Mouse (Mus musculus): ENCODE data around the gene Zfp184. TPM values are rescaled to one million over a fixed set of nuclear protein-coding genes. Genes with fewer than 3 reads are reported as not detected.
A peak's percentile ranks its signal among the peaks of the same experiment; 100 is the strongest.

The Zfp184 gene
- total and polyA plus RNA-seq, 3 experiments, result 0.42 to 1.0 TPM; not detected in 1

DNA sequence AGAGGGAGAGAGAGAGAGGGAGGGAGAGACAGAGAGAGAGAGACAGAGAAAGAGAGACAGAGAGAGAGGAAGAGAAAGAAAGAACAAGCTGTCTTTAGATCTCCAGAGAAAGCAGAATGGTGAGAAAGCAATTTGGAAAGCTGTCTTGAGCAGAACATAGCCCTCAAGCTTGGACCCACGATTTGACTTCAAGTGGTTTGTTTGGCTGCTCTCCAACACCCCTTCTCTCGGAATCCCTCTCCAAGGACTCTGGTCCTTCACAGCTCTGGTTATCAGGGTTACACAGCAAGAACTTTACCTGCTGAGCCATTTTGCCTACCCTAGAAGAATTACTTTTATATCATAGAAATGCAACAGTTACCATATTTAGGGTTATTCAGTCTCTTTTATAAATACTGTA, 24.9 kb downstream of the Zfp184 start:
- no peaks in the 10 kb centered on the region; the same call in 1 of the 2 replicates for H3K79me2 ChIP-seq (ENCODE audit: control insufficient read depth, insufficient read depth, low read length, poor library complexity)
- TF ChIP-seq JUND (IDR thresholded peaks at IDR 0.05; ENCODE audit: low read depth, low read length), result no peak
- no peak for TF ChIP-seq CTCF (IDR thresholded peaks at IDR 0.05 in 2 of 3, conservative IDR thresholded peaks at IDR 0.05 in 1 of 3; ENCODE audit: control insufficient read depth in 1 of 3, insufficient read depth in 1 of 3, low read depth in 2 of 3, low read length in 3 of 3, poor library complexity in 1 of 3, severe bottlenecking in 1 of 3)
- TF ChIP-seq POLR2A (IDR thresholded peaks at IDR 0.05; ENCODE audit: control insufficient read depth in 1 of 2, insufficient read depth in 1 of 2, low read depth in 1 of 2, low read length in 2 of 2, poor library complexity in 1 of 2), result no peak
- no peak for DNase-seq (ENCODE audit: low read depth, low spot score)
- H3K4me1 ChIP-seq (ENCODE audit: control insufficient read depth in 1 of 2, insufficient read depth in 2 of 2, low read length in 2 of 2), result no peaks in the 10 kb centered on the region
- no peak overlapping the region for H3K9ac ChIP-seq (ENCODE audit: control insufficient read depth, low read depth, low read length, poor library complexity, severe bottlenecking)
- no peaks in the 10 kb centered on the region for H3K36me3 ChIP-seq (ENCODE audit: control insufficient read depth in 1 of 2, insufficient read depth in 2 of 2, low read length in 2 of 2)
- peaks cover 0 to 1% of the 10 kb centered on the region in 2 experiments; a peak in 1 of 4 replicates for H3K27me3 ChIP-seq (ENCODE audit: control insufficient read depth in 1 of 2, insufficient read depth in 2 of 2, low read length in 2 of 2)
- H3K4me3 ChIP-seq (ENCODE audit: control insufficient read depth in 1 of 2, insufficient read depth in 1 of 2, low read depth in 2 of 2, low read length in 2 of 2), result no peak overlapping the region
- H3K9me3 ChIP-seq (replicated peaks; ENCODE audit: insufficient read depth, low read length), result no peaks in the 10 kb centered on the region
- no peak overlapping the region for H3K27ac ChIP-seq (ENCODE audit: control insufficient read depth, low read depth, low read length)

DNA sequence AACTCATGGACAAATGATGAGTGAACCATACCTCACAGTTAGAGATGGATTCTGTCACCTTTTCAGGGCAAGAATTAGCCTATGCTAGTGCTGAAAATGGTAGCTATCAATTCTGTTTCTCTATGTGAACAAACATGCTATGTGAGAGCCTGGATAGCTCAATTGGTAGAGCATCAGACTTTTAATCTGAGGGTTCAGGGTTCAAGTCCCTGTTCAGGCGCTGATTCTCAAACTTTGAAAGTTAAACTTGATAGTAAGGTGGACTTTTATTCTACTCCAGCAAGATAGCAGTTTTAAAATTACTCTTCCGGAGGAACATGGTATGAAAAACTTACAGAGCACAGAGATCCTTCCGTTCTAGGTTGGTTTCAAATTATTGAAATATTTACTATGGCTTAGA, 26.7 kb downstream of the Zfp184 start:
- H3K27me3 ChIP-seq (ENCODE audit: control insufficient read depth in 1 of 2, insufficient read depth in 2 of 2, low read length in 2 of 2), result 0 out of 4 replicates have a peak, but pooled peaks cover 0 to 1% of the 10 kb centered on the region in 2 experiments
- no peak for TF ChIP-seq CHD2 (IDR thresholded peaks at IDR 0.05; ENCODE audit: low read length)
- TF ChIP-seq TBP (IDR thresholded peaks at IDR 0.05; ENCODE audit: low read depth, low read length), result peak; percentile 99
- peak; percentile 62; the same call in 1 of the 2 replicates for TF ChIP-seq MAFK (IDR thresholded peaks at IDR 0.05; ENCODE audit: borderline replicate concordance, low read depth, low read length)
- DNase-seq (ENCODE audit: low read depth, low spot score), result peak; percentile 78

DNA sequence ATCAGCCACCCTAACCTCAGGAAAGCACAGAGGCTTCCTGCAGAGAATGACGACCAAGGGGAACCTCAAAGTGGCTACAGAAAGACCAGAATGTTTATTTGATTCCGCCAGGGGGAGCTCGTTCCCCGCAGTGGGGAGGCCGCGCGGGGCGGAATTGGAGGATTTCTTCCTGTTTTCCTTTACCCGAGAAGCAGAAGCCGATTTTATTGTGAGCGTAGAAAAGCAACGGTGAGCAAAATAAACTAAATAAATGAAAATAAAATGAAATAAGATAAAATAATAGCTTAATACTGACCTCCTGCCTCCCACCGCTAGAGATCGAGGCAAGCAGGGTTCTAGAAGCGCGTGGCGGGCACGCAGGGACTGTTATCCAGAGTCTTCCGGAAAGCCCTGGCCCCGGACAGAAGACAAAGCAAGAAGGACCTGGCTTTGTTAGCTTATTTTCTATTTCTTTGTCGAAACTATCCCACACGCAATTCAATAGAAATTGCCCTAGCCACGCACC, 29.4 kb downstream of the Zfp184 start:
- Histone ChIP-seq H3K36me3 (ENCODE audit: control insufficient read depth in 1 of 2, insufficient read depth in 2 of 2, low read length in 2 of 2) (no peaks in the 10 kb centered on the region), H3K79me2 (ENCODE audit: control insufficient read depth, insufficient read depth, low read length, poor library complexity) (no peaks in the 10 kb centered on the region; the same call in 1 of the 2 replicates), H3K4me1 (ENCODE audit: control insufficient read depth in 1 of 2, insufficient read depth in 2 of 2, low read length in 2 of 2) (no peaks in the 10 kb centered on the region), H3K9ac (ENCODE audit: control insufficient read depth, low read depth, low read length, poor library complexity, severe bottlenecking) (peak overlapping the region; percentile 98), H3K27ac (ENCODE audit: control insufficient read depth, low read depth, low read length) (peak overlapping the region; percentile 89), H3K4me3 (ENCODE audit: control insufficient read depth in 1 of 2, insufficient read depth in 1 of 2, low read depth in 2 of 2, low read length in 2 of 2) (peak overlapping the region; percentile 62 to 100), H3K9me3 (replicated peaks; ENCODE audit: insufficient read depth, low read length) (no peaks in the 10 kb centered on the region), H3K27me3 (ENCODE audit: control insufficient read depth in 1 of 2, insufficient read depth in 2 of 2, low read length in 2 of 2) (no peaks in the 10 kb centered on the region)
- peak; percentile 95 for DNase-seq (ENCODE audit: low read depth, low spot score)
- TF ChIP-seq ELF1 (IDR thresholded peaks at IDR 0.05; ENCODE audit: low read depth, low read length), result peak; percentile 79
- no peak for TF ChIP-seq GABPA (IDR thresholded peaks at IDR 0.05; ENCODE audit: low read depth, low read length)
- TF ChIP-seq MAFK (IDR thresholded peaks at IDR 0.05; ENCODE audit: borderline replicate concordance, low read depth, low read length), result no peak
- TF ChIP-seq NELFE (IDR thresholded peaks at IDR 0.05; ENCODE audit: low read depth, low read length), result peak; percentile 71
- TF ChIP-seq USF2 (IDR thresholded peaks at IDR 0.05; ENCODE audit: borderline replicate concordance in 1 of 2, insufficient read depth in 1 of 2, low read depth in 1 of 2, low read length in 2 of 2), result no peak
- TF ChIP-seq TBP (IDR thresholded peaks at IDR 0.05; ENCODE audit: low read depth, low read length), result peak; percentile 67
- no peak for TF ChIP-seq MYB (IDR thresholded peaks at IDR 0.05; ENCODE audit: low read depth, low read length)
- peak; percentile 40 for TF ChIP-seq ETS1 (IDR thresholded peaks at IDR 0.05; ENCODE audit: low read depth, low read length)
- TF ChIP-seq CHD1 (IDR thresholded peaks at IDR 0.05; ENCODE audit: low read depth, low read length), result no peak; the same call in 1 of the 2 replicates
- TF ChIP-seq SMC3 (IDR thresholded peaks at IDR 0.05; ENCODE audit: low read depth, low read length), result peak; percentile 85
- no peak; the same call in 1 of the 2 replicates for TF ChIP-seq MAX (IDR thresholded peaks at IDR 0.05; ENCODE audit: low read length)
- TF ChIP-seq HCFC1 (IDR thresholded peaks at IDR 0.05; ENCODE audit: low read depth, low read length), result peak; percentile 71
- peak in 1 of 2 experiments; percentile 29; a peak in 1 of 4 replicates for TF ChIP-seq EP300 (IDR thresholded peaks at IDR 0.05; ENCODE audit: low read depth in 1 of 2, low read length in 2 of 2)
- peak; percentile 88 for TF ChIP-seq MXI1 (IDR thresholded peaks at IDR 0.05; ENCODE audit: low read depth, low read length)
- no peak for TF ChIP-seq POLR2AphosphoS2 (IDR thresholded peaks at IDR 0.05; ENCODE audit: low read length)
- peak; percentile 60 for TF ChIP-seq ZNF384 (IDR thresholded peaks at IDR 0.05; ENCODE audit: low read depth, low read length)
- peak; percentile 78 to 91 (median 88) for TF ChIP-seq CTCF (IDR thresholded peaks at IDR 0.05 in 2 of 3, conservative IDR thresholded peaks at IDR 0.05 in 1 of 3; ENCODE audit: control insufficient read depth in 1 of 3, insufficient read depth in 1 of 3, low read depth in 2 of 3, low read length in 3 of 3, poor library complexity in 1 of 3, severe bottlenecking in 1 of 3)
- TF ChIP-seq ZKSCAN1 (IDR thresholded peaks at IDR 0.05; ENCODE audit: low read depth, low read length), result no peak
- peak in 1 of 2 experiments; percentile 58; a peak in 2 of 4 replicates for TF ChIP-seq POLR2A (IDR thresholded peaks at IDR 0.05; ENCODE audit: control insufficient read depth in 1 of 2, insufficient read depth in 1 of 2, low read depth in 1 of 2, low read length in 2 of 2, poor library complexity in 1 of 2)
- TF ChIP-seq KAT2A (conservative IDR thresholded peaks at IDR 0.05; ENCODE audit: low read depth, low read length), result no peak
- no peak for TF ChIP-seq BHLHE40 (IDR thresholded peaks at IDR 0.05; ENCODE audit: borderline replicate concordance, low read depth, low read length)
- TF ChIP-seq JUND (IDR thresholded peaks at IDR 0.05; ENCODE audit: low read depth, low read length), result no peak
- TF ChIP-seq RAD21 (IDR thresholded peaks at IDR 0.05; ENCODE audit: low read depth, low read length), result peak; percentile 81

More for the DNA sequence above, 26.7 kb downstream of the Zfp184 start:
- Histone ChIP-seq H3K79me2 (ENCODE audit: control insufficient read depth, insufficient read depth, low read length, poor library complexity) (no peaks in the 10 kb centered on the region; the same call in 1 of the 2 replicates), H3K36me3 (ENCODE audit: control insufficient read depth in 1 of 2, insufficient read depth in 2 of 2, low read length in 2 of 2) (no peaks in the 10 kb centered on the region), H3K27ac (ENCODE audit: control insufficient read depth, low read depth, low read length) (no peak overlapping the region), H3K9me3 (replicated peaks; ENCODE audit: insufficient read depth, low read length) (no peaks in the 10 kb centered on the region), H3K4me3 (ENCODE audit: control insufficient read depth in 1 of 2, insufficient read depth in 1 of 2, low read depth in 2 of 2, low read length in 2 of 2) (no peak overlapping the region), H3K9ac (ENCODE audit: control insufficient read depth, low read depth, low read length, poor library complexity, severe bottlenecking) (no peak overlapping the region), H3K4me1 (ENCODE audit: control insufficient read depth in 1 of 2, insufficient read depth in 2 of 2, low read length in 2 of 2) (no peaks in the 10 kb centered on the region)
